Mouse (Mus musculus) neural tube, embryonic 15.5 days (tissue): ENCODE results near the gene Prpf40b. TPM values are rescaled to one million over a fixed set of nuclear protein-coding genes. Genes with fewer than 3 reads are reported as not detected.

ENCODE experiments used
- ATAC-seq: fragments of 200-750 bp; cut with Nextera tagmentation; 2 replicates; pipeline ENCODE4 v1.8.0; 2017; ENCODE audit warnings: mild to moderate bottlenecking, moderate TSS enrichment, moderate library complexity; ENCODE audit not compliant: low FRiP score
- H3K27ac ChIP-seq: fragments of 300-500 bp; sonication (generic); replicated peaks from 2 replicates; pipeline ENCODE4 v1.5.1; 2015; ENCODE audit warnings: mild to moderate bottlenecking, inconsistent platforms
- H3K27me3 ChIP-seq: fragments of 300-500 bp; sonication (generic); replicated peaks from 2 replicates; pipeline ENCODE4 v1.6.1; 2015; ENCODE audit warnings: inconsistent platforms
- H3K36me3 ChIP-seq: fragments of 300-500 bp; sonication (generic); 2 replicates; pipeline ENCODE4 v1.6.1; 2015; ENCODE audit warnings: inconsistent platforms
- H3K4me1 ChIP-seq: fragments of 300-500 bp; sonication (generic); 2 replicates; pipeline ENCODE4 v1.6.1; 2015; ENCODE audit warnings: inconsistent platforms
- H3K4me2 ChIP-seq: fragments of 300-500 bp; sonication (generic); 2 replicates; pipeline ENCODE4 v1.6.1; 2015; ENCODE audit warnings: inconsistent platforms, mild to moderate bottlenecking, moderate library complexity
- H3K4me3 ChIP-seq: fragments of 300-500 bp; sonication (generic); replicated peaks from 2 replicates; pipeline ENCODE4 v1.5.1; 2015; ENCODE audit warnings: mild to moderate bottlenecking, inconsistent platforms
- H3K9ac ChIP-seq: fragments of 300-500 bp; sonication (generic); replicated peaks from 2 replicates; pipeline ENCODE4 v1.6.1; 2015; ENCODE audit warnings: mild to moderate bottlenecking, inconsistent platforms
- H3K9me3 ChIP-seq: fragments of 300-500 bp; sonication (generic); replicated peaks from 2 replicates; pipeline ENCODE4 v1.6.1; 2016; ENCODE audit warnings: inconsistent platforms
- WGBS: fragments of 180-500 bp; shearing (Covaris S2); methylation state at CpG from one replicate; pipeline ENCODE4 v1.1.7; 2015; ENCODE audit warnings: mixed read lengths; 5-methylcytosine and 5-hydroxymethylcytosine counted together
- polyA plus RNA-seq: library from polyadenylated mRNA; unstranded; fragments of >200 nt; fragmentation: Nextera tagmentation; extraction: Ambion mirVana; gene quantifications from 2 replicates; pipeline ENCODE4 v1.2.1, GENCODE M21; 2015

The Prpf40b gene
- polyA plus RNA-seq, 1 experiment from 2014 or later: 111 TPM

DNA sequence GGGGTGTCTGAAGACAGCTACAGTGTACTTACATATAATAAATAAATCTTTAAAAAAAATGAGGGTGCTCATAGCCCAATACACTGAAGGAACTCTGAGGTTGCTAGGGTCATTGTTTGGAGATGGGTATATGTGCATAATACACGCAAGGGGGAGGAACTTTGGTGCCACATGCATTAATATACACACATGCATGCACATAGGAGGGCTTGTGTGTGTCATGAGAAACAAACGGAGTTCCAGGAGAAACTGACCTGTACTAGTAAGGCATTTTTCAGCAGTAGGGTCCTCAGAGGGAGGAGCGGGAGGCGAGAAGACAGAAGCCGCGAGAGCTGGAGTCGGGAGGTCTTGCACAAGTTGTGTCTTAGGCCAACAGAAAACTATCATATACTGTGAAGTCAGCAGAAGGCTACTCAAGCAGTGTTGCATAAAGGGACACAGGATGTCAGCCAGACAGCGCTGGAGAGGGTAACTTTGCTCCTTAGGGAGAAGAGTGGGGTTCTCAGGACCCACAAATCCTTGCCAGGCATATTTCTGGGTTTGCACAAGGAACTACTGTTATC lies 35.6 kb upstream of the Prpf40b start:
- Histone ChIP-seq H3K36me3 (no peaks in the 10 kb centered on the region), H3K9ac (no peak overlapping the region), H3K4me1 (peaks cover 11% of the 10 kb centered on the region), H3K4me3 (0 out of 2 replicates have a peak overlapping the region, but pooled peaks have one; percentile 2), H3K9me3 (no peaks in the 10 kb centered on the region), H3K27ac (0 out of 2 replicates have a peak overlapping the region, but pooled peaks have one; percentile 23), H3K27me3 (no peaks in the 10 kb centered on the region), H3K4me2 (peak overlapping the region; percentile 54)
- ATAC-seq: peak; percentile 29
- WGBS: 75% methylated on average over 8 of the region's 8 CpGs

- Histone ChIP-seq H3K4me3 (peak overlapping the region; percentile 21), H3K9me3 (no peaks in the 10 kb centered on the region), H3K27me3 (no peaks in the 10 kb centered on the region), H3K4me1 (peaks cover 11% of the 10 kb centered on the region), H3K4me2 (peak overlapping the region; percentile 54), H3K27ac (peak overlapping the region; percentile 54), H3K9ac (no peak overlapping the region), H3K36me3 (no peaks in the 10 kb centered on the region)
- WGBS: 4% methylated on average over 7 of the region's 10 CpGs
- ATAC-seq: peak; percentile 65
Observed at GRCm38 (mm10) chr15:99259730-99260252, 35.1 kb upstream of the Prpf40b start.

GRCm38 (mm10) chr15:99262702-99263101 lies 32.2 kb upstream of the Prpf40b start:
- ATAC-seq: no peak
- no peaks in the 10 kb centered on the region for H3K36me3 ChIP-seq
- H3K9ac ChIP-seq: no peak overlapping the region
- H3K4me3 ChIP-seq: no peak overlapping the region
- H3K4me2 ChIP-seq: no peak overlapping the region
- 0 out of 2 replicates have a peak overlapping the region, but pooled peaks have one; percentile 13 for H3K27ac ChIP-seq
- H3K4me1 ChIP-seq: peaks cover 11% of the 10 kb centered on the region
- no peaks in the 10 kb centered on the region for H3K27me3 ChIP-seq
- no peaks in the 10 kb centered on the region for H3K9me3 ChIP-seq
- 41% methylated on average over 10 of the region's 10 CpGs for WGBS

GRCm38 (mm10) chr15:99264363-99264762 lies 30.5 kb upstream of the Prpf40b start:
- H3K4me1 ChIP-seq: peaks cover 9% of the 10 kb centered on the region
- no peak overlapping the region for H3K4me2 ChIP-seq
- WGBS: 84% methylated on average over 2 of the region's 2 CpGs
- no peak overlapping the region for H3K4me3 ChIP-seq
- H3K9me3 ChIP-seq: no peaks in the 10 kb centered on the region
- H3K36me3 ChIP-seq: no peaks in the 10 kb centered on the region
- no peak overlapping the region for H3K9ac ChIP-seq
- no peaks in the 10 kb centered on the region for H3K27me3 ChIP-seq
- H3K27ac ChIP-seq: no peak overlapping the region
- ATAC-seq: no peak

GRCm38 (mm10) chr15:99265679-99266078 lies 29.2 kb upstream of the Prpf40b start:
- no peaks in the 10 kb centered on the region for H3K9me3 ChIP-seq
- ATAC-seq: no peak
- no peaks in the 10 kb centered on the region for H3K4me1 ChIP-seq
- no peak overlapping the region for H3K4me2 ChIP-seq
- H3K4me3 ChIP-seq: no peak overlapping the region
- H3K27ac ChIP-seq: no peak overlapping the region
- 21% methylated on average over 4 of the region's 4 CpGs for WGBS
- H3K9ac ChIP-seq: no peak overlapping the region
- no peaks in the 10 kb centered on the region for H3K27me3 ChIP-seq
- no peaks in the 10 kb centered on the region for H3K36me3 ChIP-seq

- WGBS: 85% methylated on average over 8 of the region's 8 CpGs
- Histone ChIP-seq H3K27ac (no peak overlapping the region), H3K4me1 (0 out of 2 replicates have a peak, but pooled peaks cover 6% of the 10 kb centered on the region), H3K9me3 (no peaks in the 10 kb centered on the region), H3K4me2 (no peak overlapping the region), H3K36me3 (no peaks in the 10 kb centered on the region), H3K9ac (no peak overlapping the region), H3K4me3 (no peak overlapping the region), H3K27me3 (no peaks in the 10 kb centered on the region)
- ATAC-seq: no peak
Observed at GRCm38 (mm10) chr15:99276095-99276494, 18.8 kb upstream of the Prpf40b start.

DNA sequence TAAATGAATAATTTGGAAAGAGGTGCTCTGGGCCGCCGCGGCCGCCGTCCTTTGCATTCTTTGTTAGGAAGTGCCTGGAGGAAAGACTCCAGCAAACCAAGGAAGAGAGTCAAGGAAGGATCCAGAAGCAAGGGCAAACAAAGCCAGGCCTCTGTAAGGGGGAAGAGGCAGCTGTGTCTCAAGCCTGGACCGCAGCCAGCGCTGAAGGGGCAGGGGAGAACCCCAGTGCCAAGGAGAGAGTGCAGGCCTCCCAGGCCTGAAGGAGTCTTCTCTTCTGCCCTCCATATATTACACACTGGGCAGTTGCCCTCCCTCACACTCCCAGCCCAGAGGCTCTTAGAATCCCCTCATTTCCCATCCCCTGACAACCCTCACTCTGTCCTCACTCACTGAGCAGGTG lies 16.6 kb upstream of the Prpf40b start:
- H3K36me3 ChIP-seq: no peaks in the 10 kb centered on the region
- WGBS: 83% methylated on average over 7 of the region's 7 CpGs
- no peak overlapping the region for H3K4me3 ChIP-seq
- H3K4me2 ChIP-seq: no peak overlapping the region
- H3K4me1 ChIP-seq: 0 out of 2 replicates have a peak, but pooled peaks cover 3% of the 10 kb centered on the region
- no peaks in the 10 kb centered on the region for H3K9me3 ChIP-seq
- no peak overlapping the region for H3K27ac ChIP-seq
- no peak for ATAC-seq
- H3K9ac ChIP-seq: no peak overlapping the region
- no peaks in the 10 kb centered on the region for H3K27me3 ChIP-seq

- WGBS: 68% methylated on average over 10 of the region's 10 CpGs
- no peak overlapping the region for H3K9ac ChIP-seq
- H3K9me3 ChIP-seq: no peaks in the 10 kb centered on the region
- H3K4me3 ChIP-seq: no peak overlapping the region
- no peak overlapping the region for H3K4me2 ChIP-seq
- ATAC-seq: no peak
- H3K36me3 ChIP-seq: no peaks in the 10 kb centered on the region
- H3K27me3 ChIP-seq: no peaks in the 10 kb centered on the region
- no peaks in the 10 kb centered on the region for H3K4me1 ChIP-seq
- no peak overlapping the region for H3K27ac ChIP-seq
Observed at GRCm38 (mm10) chr15:99283456-99283855, 11.4 kb upstream of the Prpf40b start.

DNA sequence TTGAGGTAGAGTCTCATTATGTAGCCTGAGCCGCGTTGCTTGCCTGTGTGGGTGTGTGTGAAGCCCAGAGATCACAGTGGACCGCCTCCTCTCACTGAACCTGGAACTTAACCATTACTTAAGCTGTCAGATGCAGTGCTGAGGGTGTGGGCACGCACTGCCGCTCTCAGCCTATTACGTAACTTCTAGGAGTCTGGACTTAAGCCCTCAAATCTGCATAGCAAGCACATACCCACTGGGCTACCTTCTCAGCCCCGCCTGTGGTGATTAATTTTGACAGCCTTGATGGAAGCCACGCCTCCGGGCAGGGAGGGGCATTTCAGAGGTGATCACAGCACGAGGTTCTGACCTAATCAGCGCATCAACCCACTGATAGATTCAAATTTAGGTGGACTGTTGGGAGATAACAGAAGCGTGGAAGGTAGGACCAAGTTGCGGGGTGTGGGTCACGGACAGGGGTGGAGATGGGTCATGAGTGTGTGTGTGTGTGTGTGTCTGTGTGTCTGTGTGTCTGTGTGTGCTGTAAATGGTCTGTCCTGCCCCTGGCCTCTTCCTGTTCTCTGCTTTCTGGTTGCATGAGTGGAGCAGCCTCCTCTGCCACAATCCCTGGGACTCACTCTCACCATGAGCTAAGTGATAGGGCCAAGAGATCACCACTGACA lies 10.2 kb upstream of the Prpf40b start:
- no peak overlapping the region for H3K9ac ChIP-seq
- H3K9me3 ChIP-seq: no peaks in the 10 kb centered on the region
- no peaks in the 10 kb centered on the region for H3K27me3 ChIP-seq
- 54% methylated on average over 14 of the region's 14 CpGs for WGBS
- no peak overlapping the region for H3K27ac ChIP-seq
- no peak for ATAC-seq
- no peaks in the 10 kb centered on the region for H3K36me3 ChIP-seq
- no peak overlapping the region for H3K4me3 ChIP-seq
- no peaks in the 10 kb centered on the region for H3K4me1 ChIP-seq
- no peak overlapping the region for H3K4me2 ChIP-seq

- WGBS: 54% methylated on average over 8 of the region's 8 CpGs
- Histone ChIP-seq H3K4me2 (no peak overlapping the region), H3K4me3 (no peak overlapping the region), H3K36me3 (no peaks in the 10 kb centered on the region), H3K9me3 (no peaks in the 10 kb centered on the region), H3K27ac (no peak overlapping the region), H3K9ac (no peak overlapping the region), H3K27me3 (no peaks in the 10 kb centered on the region), H3K4me1 (no peaks in the 10 kb centered on the region)
- no peak for ATAC-seq
Observed at GRCm38 (mm10) chr15:99285189-99285535, 9.7 kb upstream of the Prpf40b start.

- H3K4me1 ChIP-seq: peaks cover 8% of the 10 kb centered on the region
- H3K36me3 ChIP-seq: no peaks in the 10 kb centered on the region
- H3K9me3 ChIP-seq: no peaks in the 10 kb centered on the region
- H3K27me3 ChIP-seq: no peaks in the 10 kb centered on the region
- H3K4me2 ChIP-seq: no peak overlapping the region
- 94% methylated on average over 11 of the region's 11 CpGs for WGBS
- no peak overlapping the region for H3K9ac ChIP-seq
- no peak overlapping the region for H3K27ac ChIP-seq
- no peak overlapping the region for H3K4me3 ChIP-seq
- ATAC-seq: no peak
Observed at GRCm38 (mm10) chr15:99290586-99290985, 4.3 kb upstream of the Prpf40b start.

DNA sequence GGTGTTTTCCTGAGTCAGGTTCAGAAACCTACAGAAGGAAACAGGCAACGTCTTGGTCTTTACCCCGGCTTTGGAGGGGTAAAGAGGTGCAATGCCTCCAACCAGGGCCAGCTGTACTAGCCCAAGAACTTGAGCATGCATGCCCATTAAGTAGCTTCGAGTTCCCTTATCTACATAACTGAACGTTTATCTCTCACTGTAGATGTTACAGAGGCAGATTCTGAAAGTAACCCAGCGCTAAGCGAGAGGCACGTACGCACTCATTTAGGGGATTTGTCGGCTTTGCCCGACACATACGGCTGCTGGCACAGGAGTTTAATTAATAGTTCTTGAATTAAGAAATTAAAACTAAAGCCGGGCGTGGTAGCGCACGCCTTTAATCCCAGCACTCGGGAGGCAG lies 600 bp upstream of the Prpf40b start:
- H3K9me3 ChIP-seq: no peaks in the 10 kb centered on the region
- H3K36me3 ChIP-seq: no peaks in the 10 kb centered on the region
- ATAC-seq: peak; percentile 0; the same call in 1 of the 2 replicates
- peak overlapping the region; percentile 72 for H3K4me2 ChIP-seq
- no peaks in the 10 kb centered on the region for H3K27me3 ChIP-seq
- peak overlapping the region; percentile 82 for H3K9ac ChIP-seq
- WGBS: 29% methylated on average over 16 of the region's 16 CpGs
- peak overlapping the region; percentile 67 for H3K4me3 ChIP-seq
- H3K4me1 ChIP-seq: peaks cover 28% of the 10 kb centered on the region
- peak overlapping the region; percentile 91; the same call in 1 of the 2 replicates for H3K27ac ChIP-seq
